In the genomic region with DNA sequence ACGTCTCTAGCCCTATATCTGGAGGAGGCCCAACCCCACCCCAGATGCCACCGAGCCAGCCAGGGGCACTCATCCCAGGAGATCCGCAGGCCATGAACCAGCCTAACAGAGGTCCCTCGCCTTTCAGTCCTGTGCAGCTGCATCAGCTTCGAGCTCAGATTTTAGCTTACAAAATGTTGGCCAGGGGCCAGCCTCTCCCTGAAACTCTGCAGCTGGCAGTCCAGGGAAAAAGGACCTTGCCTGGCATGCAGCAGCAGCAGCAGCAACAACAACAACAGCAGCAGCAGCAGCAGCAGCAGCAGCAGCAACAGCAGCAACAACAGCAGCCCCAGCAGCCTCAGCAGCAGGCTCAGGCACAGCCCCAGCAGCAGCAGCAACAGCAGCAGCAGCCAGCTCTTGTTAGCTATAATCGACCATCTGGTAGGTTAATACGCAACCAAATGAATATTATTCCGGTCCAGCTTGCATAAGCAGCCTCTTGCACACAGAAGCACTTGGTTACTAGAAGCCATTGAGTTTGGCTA, we compare ENCODE assay signal across 8 mouse cellular contexts. TPM values are rescaled to one million over a fixed set of nuclear protein-coding genes. Genes with fewer than 3 reads are reported as not detected.
DNase-seq lines count a peak whose midpoint lies in the region; ATAC-seq lines count a peak whose summit lies in the region.

No protein-coding gene starts in this region.

- H3K27me3 ChIP-seq in intestine, embryonic 14.5 days (replicated peaks; ENCODE audit: control insufficient read depth, insufficient read depth, low read length): no peaks in the 10 kb centered on the region
- H3K27me3 ChIP-seq in intestine, embryonic 16.5 days (replicated peaks; ENCODE audit: control insufficient read depth, insufficient read depth, low read length): no peaks in the 10 kb centered on the region
- H3K27me3 ChIP-seq in heart, embryonic 12.5 days (replicated peaks): no peaks in the 10 kb centered on the region

- no peak overlapping the region for H3K4me2 ChIP-seq in intestine, embryonic 14.5 days (ENCODE audit: low read length)
- H3K4me2 ChIP-seq in intestine, embryonic 16.5 days (ENCODE audit: low read depth, low read length): no peak overlapping the region
- H3K4me2 ChIP-seq in heart, embryonic 12.5 days: no peak overlapping the region

- no peaks in the 10 kb centered on the region for H3K4me1 ChIP-seq in intestine, embryonic 14.5 days (replicated peaks; ENCODE audit: control insufficient read depth, insufficient read depth, low read length)
- no peaks in the 10 kb centered on the region for H3K4me1 ChIP-seq in intestine, embryonic 16.5 days (ENCODE audit: control insufficient read depth, insufficient read depth, low read length)
- 0 out of 2 replicates have a peak, but pooled peaks cover 2% of the 10 kb centered on the region for H3K4me1 ChIP-seq in heart, embryonic 12.5 days (replicated peaks)

- 39% methylated on average over 8 of the region's 8 CpGs for WGBS in intestine, embryonic 14.5 days
- 40% methylated on average over 8 of the region's 8 CpGs for WGBS in intestine, embryonic 16.5 days
- WGBS in heart, embryonic 12.5 days: 61% methylated on average over 8 of the region's 8 CpGs

- DNase-seq in intestine, embryonic 14.5 days (ENCODE audit: low spot score): peak; percentile 60
- DNase-seq in adrenal gland, postnatal 25 days: peak; percentile 48
- DNase-seq in gastrocnemius, postnatal 14 days: peak; percentile 25
- DNase-seq in layer of hippocampus, adult 9-11 months: peak; percentile 44
- DNase-seq in right cerebral cortex, adult 2 months (ENCODE audit: low spot score in 2 of 2): peak; percentile 35 to 39
- no peak for DNase-seq in thymus, postnatal 0 days (ENCODE audit: low spot score)

- no peak overlapping the region for H3K27ac ChIP-seq in intestine, embryonic 14.5 days (ENCODE audit: low read depth)
- H3K27ac ChIP-seq in intestine, embryonic 16.5 days (ENCODE audit: low read length): no peak overlapping the region; the same call in 1 of the 2 replicates
- no peak overlapping the region for H3K27ac ChIP-seq in heart, embryonic 12.5 days (ENCODE audit: poor library complexity, severe bottlenecking)

- intact Hi-C loops in gastrocnemius, postnatal 14 days (cut with DNase I; ENCODE audit: low total_unique reads): no loop called here

- 0 out of 2 replicates have a peak, but pooled peaks cover 13% of the 10 kb centered on the region for H3K36me3 ChIP-seq in intestine, embryonic 14.5 days (ENCODE audit: control insufficient read depth, insufficient read depth, low read length)
- H3K36me3 ChIP-seq in intestine, embryonic 16.5 days (ENCODE audit: control insufficient read depth, insufficient read depth, low read length): no peaks in the 10 kb centered on the region
- H3K36me3 ChIP-seq in heart, embryonic 12.5 days: peaks cover 4% of the 10 kb centered on the region; the same call in 1 of the 2 replicates

- H3K4me3 ChIP-seq in intestine, embryonic 14.5 days (ENCODE audit: low read depth, low read length): no peak overlapping the region
- H3K4me3 ChIP-seq in intestine, embryonic 16.5 days (ENCODE audit: low read length): no peak overlapping the region
- H3K4me3 ChIP-seq in heart, embryonic 12.5 days: no peak overlapping the region

- no peak overlapping the region for H3K9ac ChIP-seq in intestine, embryonic 14.5 days (ENCODE audit: low read length)
- no peak overlapping the region for H3K9ac ChIP-seq in intestine, embryonic 16.5 days (ENCODE audit: low read depth, low read length)
- no peak overlapping the region for H3K9ac ChIP-seq in heart, embryonic 12.5 days

- no peak for ATAC-seq in intestine, embryonic 14.5 days (replicated peaks; ENCODE audit: low FRiP score, low TSS enrichment, low read depth)
- no peak for ATAC-seq in intestine, embryonic 16.5 days
- ATAC-seq in heart, embryonic 12.5 days (ENCODE audit: insufficient number of reproducible peaks, low FRiP score): no peak

- no peaks in the 10 kb centered on the region for H3K9me3 ChIP-seq in intestine, embryonic 14.5 days (ENCODE audit: control insufficient read depth, low read length)
- H3K9me3 ChIP-seq in intestine, embryonic 16.5 days (ENCODE audit: control insufficient read depth, low read length): no peaks in the 10 kb centered on the region
- no peaks in the 10 kb centered on the region for H3K9me3 ChIP-seq in heart, embryonic 12.5 days (replicated peaks)

RNA-seq across cellular contexts. Expression of gene Smarca2, which starts 25.9 kb away (rescaled TPM):
- 47.0 and 50.0 TPM in 2 replicates for polyA plus RNA-seq in intestine, embryonic 14.5 days (2014; fragmentation: Nextera tagmentation; extraction: Ambion mirVana)
- 29.4 and 29.6 TPM in 2 replicates for polyA plus RNA-seq in intestine, embryonic 16.5 days (2015; fragmentation: Nextera tagmentation; extraction: Ambion mirVana)
- total RNA-seq in adrenal gland, postnatal 25 days (2021): 85.6 and 105 TPM in 2 replicates
- 10 to 100 TPM; 37.7 to 40.7 TPM for total RNA-seq in gastrocnemius, postnatal 14 days (2021)
- 20.8 and 23.9 TPM in 2 replicates for polyA plus RNA-seq in thymus, postnatal 0 days (2015; fragmentation: Nextera tagmentation; extraction: Ambion mirVana)
- 31.0 and 34.1 TPM in 2 replicates for polyA plus RNA-seq in heart, embryonic 12.5 days (2016; fragmentation: Nextera tagmentation; extraction: Ambion mirVana)
